Mouse (Mus musculus): ENCODE results near the gene Zfp13. TPM values are rescaled to one million over a fixed set of nuclear protein-coding genes. Genes with fewer than 3 reads are reported as not detected.
A peak's percentile ranks its signal among the peaks of the same experiment; 100 is the strongest.

The Zfp13 gene
- polyA plus RNA-seq, 1 experiment = 27.7 TPM

DNA sequence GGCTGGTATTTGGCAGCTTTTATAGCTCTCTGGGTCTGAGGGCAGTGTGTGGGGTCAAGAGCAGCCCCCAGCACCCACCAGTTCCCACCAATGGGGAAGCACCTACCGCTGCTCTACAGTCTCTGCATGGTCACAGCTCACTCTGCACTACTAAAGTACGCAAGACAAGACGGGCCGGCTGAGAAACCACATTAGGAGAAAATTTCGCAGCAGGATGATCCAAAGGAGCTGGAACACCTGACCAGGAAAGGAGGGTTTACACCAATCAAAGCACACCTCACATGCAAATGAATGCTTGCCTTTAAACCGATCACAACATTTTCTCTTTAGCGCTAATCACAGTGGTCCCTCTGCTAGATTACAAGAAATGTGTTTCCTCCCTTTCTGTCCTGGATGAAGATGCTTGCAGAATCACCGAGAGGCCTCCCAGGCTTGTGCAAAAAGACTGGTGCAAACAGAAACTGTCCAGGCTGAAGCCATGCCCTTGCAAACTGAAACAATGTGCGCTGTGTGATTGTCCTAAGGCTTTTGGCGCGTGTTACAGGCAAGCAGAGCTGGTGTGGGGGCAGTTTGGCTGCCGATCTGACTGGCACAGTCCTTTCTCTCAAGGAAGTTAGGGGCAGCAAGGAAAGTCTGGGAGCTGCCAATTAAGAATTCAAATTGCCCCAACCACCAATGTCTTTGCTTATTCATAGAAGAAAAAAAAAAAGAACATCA is 57.1 kb downstream of the Zfp13 start:
- Histone ChIP-seq H3K9ac (ENCODE audit: low read depth, poor library complexity, severe bottlenecking) (peak overlapping the region; percentile 40; the same call in 1 of the 2 replicates), H3K27me3 (ENCODE audit: control insufficient read depth, insufficient read depth, low read length, poor library complexity, severe bottlenecking) (no peaks in the 10 kb centered on the region), H3K4me1 (ENCODE audit: control insufficient read depth, insufficient read depth, low read length) (peaks cover 6% of the 10 kb centered on the region), H3K4me3 (ENCODE audit: low read depth, low read length) (peak overlapping the region; percentile 56), H3K27ac (ENCODE audit: insufficient read depth, low read length) (peak overlapping the region; percentile 42), H3K36me3 (ENCODE audit: control insufficient read depth, insufficient read depth, low read length, poor library complexity, severe bottlenecking) (no peaks in the 10 kb centered on the region), H3K9me3 (replicated peaks; ENCODE audit: control insufficient read depth, insufficient read depth, low read length, poor library complexity, severe bottlenecking) (no peaks in the 10 kb centered on the region)
- TF ChIP-seq EP300 (IDR thresholded peaks at IDR 0.05; ENCODE audit: insufficient read depth, low read depth, low read length) = no peak
- TF ChIP-seq CTCF (IDR thresholded peaks at IDR 0.05; ENCODE audit: low read depth, low read length) = no peak
- TF ChIP-seq POLR2A (IDR thresholded peaks at IDR 0.05; ENCODE audit: insufficient read depth, low read length) = no peak

GRCm38 (mm10) chr17:23540605-23541475 is 58.4 kb downstream of the Zfp13 start:
- no peak for TF ChIP-seq POLR2A (IDR thresholded peaks at IDR 0.05; ENCODE audit: insufficient read depth, low read length)
- TF ChIP-seq EP300 (IDR thresholded peaks at IDR 0.05; ENCODE audit: insufficient read depth, low read depth, low read length) = no peak
- TF ChIP-seq CTCF (IDR thresholded peaks at IDR 0.05; ENCODE audit: low read depth, low read length) = no peak
- Histone ChIP-seq H3K27ac (ENCODE audit: insufficient read depth, low read length) (no peak overlapping the region), H3K4me3 (ENCODE audit: low read depth, low read length) (peak overlapping the region; percentile 62), H3K36me3 (ENCODE audit: control insufficient read depth, insufficient read depth, low read length, poor library complexity, severe bottlenecking) (no peaks in the 10 kb centered on the region), H3K9ac (ENCODE audit: low read depth, poor library complexity, severe bottlenecking) (peak overlapping the region; percentile 23), H3K9me3 (replicated peaks; ENCODE audit: control insufficient read depth, insufficient read depth, low read length, poor library complexity, severe bottlenecking) (no peaks in the 10 kb centered on the region), H3K4me1 (ENCODE audit: control insufficient read depth, insufficient read depth, low read length) (peaks cover 6% of the 10 kb centered on the region), H3K27me3 (ENCODE audit: control insufficient read depth, insufficient read depth, low read length, poor library complexity, severe bottlenecking) (no peaks in the 10 kb centered on the region)

DNA sequence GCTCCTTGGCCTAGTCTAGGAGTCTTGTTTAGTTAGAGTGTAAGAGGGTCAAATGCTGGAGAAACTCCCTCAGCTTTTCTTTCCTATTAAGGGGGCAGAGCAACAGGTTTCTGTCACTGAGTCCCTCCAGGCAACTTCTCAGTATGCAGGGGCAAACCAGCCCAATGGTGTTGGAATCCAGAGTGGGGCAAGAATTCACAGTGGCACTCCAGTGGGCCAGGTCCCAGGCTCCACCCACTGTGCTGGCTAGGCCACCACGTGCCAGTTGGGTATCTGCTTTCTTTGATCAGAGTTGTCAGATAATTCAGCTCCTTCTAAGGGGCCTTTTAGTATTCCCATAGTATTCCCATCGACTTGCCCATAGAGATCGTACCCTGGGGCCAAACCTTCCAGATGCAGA is 59.2 kb downstream of the Zfp13 start:
- TF ChIP-seq CTCF (IDR thresholded peaks at IDR 0.05; ENCODE audit: low read depth, low read length) = no peak
- no peak for TF ChIP-seq POLR2A (IDR thresholded peaks at IDR 0.05; ENCODE audit: insufficient read depth, low read length)
- no peak for TF ChIP-seq EP300 (IDR thresholded peaks at IDR 0.05; ENCODE audit: insufficient read depth, low read depth, low read length)
- Histone ChIP-seq H3K27ac (ENCODE audit: insufficient read depth, low read length) (no peak overlapping the region), H3K9me3 (replicated peaks; ENCODE audit: control insufficient read depth, insufficient read depth, low read length, poor library complexity, severe bottlenecking) (no peaks in the 10 kb centered on the region), H3K27me3 (ENCODE audit: control insufficient read depth, insufficient read depth, low read length, poor library complexity, severe bottlenecking) (no peaks in the 10 kb centered on the region), H3K36me3 (ENCODE audit: control insufficient read depth, insufficient read depth, low read length, poor library complexity, severe bottlenecking) (no peaks in the 10 kb centered on the region), H3K4me3 (ENCODE audit: low read depth, low read length) (peak overlapping the region; percentile 62), H3K9ac (ENCODE audit: low read depth, poor library complexity, severe bottlenecking) (peak overlapping the region; percentile 23), H3K4me1 (ENCODE audit: control insufficient read depth, insufficient read depth, low read length) (peaks cover 6% of the 10 kb centered on the region)

- peaks cover 6% of the 10 kb centered on the region for H3K4me1 ChIP-seq (ENCODE audit: control insufficient read depth, insufficient read depth, low read length)
- H3K27ac ChIP-seq (ENCODE audit: insufficient read depth, low read length) = no peak overlapping the region
- TF ChIP-seq POLR2A (IDR thresholded peaks at IDR 0.05; ENCODE audit: insufficient read depth, low read length) (no peak), CTCF (IDR thresholded peaks at IDR 0.05; ENCODE audit: low read depth, low read length) (no peak), EP300 (IDR thresholded peaks at IDR 0.05; ENCODE audit: insufficient read depth, low read depth, low read length) (no peak)
- H3K9me3 ChIP-seq (replicated peaks; ENCODE audit: control insufficient read depth, insufficient read depth, low read length, poor library complexity, severe bottlenecking) = no peaks in the 10 kb centered on the region
- no peak overlapping the region for H3K9ac ChIP-seq (ENCODE audit: low read depth, poor library complexity, severe bottlenecking)
- H3K4me3 ChIP-seq (ENCODE audit: low read depth, low read length) = no peak overlapping the region
- no peaks in the 10 kb centered on the region for H3K36me3 ChIP-seq (ENCODE audit: control insufficient read depth, insufficient read depth, low read length, poor library complexity, severe bottlenecking)
- no peaks in the 10 kb centered on the region for H3K27me3 ChIP-seq (ENCODE audit: control insufficient read depth, insufficient read depth, low read length, poor library complexity, severe bottlenecking)
These were observed 59.7 kb downstream of the Zfp13 start for GRCm38 (mm10) chr17:23539608-23540007.

DNA sequence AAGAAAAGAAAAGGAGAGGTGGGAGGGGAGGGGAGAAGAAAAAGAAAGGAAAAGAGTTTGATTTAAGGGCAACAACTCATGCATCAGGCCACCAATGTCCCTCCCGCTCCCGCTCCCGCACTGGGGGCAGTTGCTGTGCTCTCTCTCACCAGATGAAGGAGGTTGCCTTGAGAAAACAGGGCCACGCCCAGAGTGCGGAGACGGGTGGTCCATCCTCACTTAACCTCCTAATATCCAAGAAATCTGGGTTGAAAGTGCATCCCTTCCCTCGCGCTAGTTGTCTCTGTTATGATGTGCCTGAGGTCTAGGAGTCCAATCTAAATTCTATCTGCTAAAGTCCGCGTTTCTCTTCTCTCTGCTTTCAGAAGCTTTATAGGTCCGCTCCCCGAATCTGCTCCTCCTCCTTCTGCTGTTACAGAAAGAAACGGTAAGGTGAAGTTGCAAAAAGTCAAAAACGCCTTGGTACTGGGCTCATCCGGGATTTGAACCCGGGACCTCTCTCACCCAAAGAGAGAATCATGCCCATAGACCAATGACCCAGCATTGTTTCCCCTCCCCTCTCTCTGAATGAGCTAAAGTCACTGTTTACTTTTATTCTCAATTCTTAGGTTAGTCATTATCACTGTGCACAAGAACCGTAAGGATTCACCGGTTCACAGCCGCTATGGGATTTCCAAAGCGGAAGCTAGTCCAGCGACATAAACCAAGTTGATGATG is 60.8 kb downstream of the Zfp13 start:
- Histone ChIP-seq H3K9ac (ENCODE audit: low read depth, poor library complexity, severe bottlenecking) (peak overlapping the region; percentile 44), H3K4me1 (ENCODE audit: control insufficient read depth, insufficient read depth, low read length) (peaks cover 5% of the 10 kb centered on the region), H3K27ac (ENCODE audit: insufficient read depth, low read length) (no peak overlapping the region), H3K27me3 (ENCODE audit: control insufficient read depth, insufficient read depth, low read length, poor library complexity, severe bottlenecking) (no peaks in the 10 kb centered on the region), H3K4me3 (ENCODE audit: low read depth, low read length) (peak overlapping the region; percentile 58), H3K9me3 (replicated peaks; ENCODE audit: control insufficient read depth, insufficient read depth, low read length, poor library complexity, severe bottlenecking) (no peaks in the 10 kb centered on the region), H3K36me3 (ENCODE audit: control insufficient read depth, insufficient read depth, low read length, poor library complexity, severe bottlenecking) (no peaks in the 10 kb centered on the region)
- TF ChIP-seq POLR2A (IDR thresholded peaks at IDR 0.05; ENCODE audit: insufficient read depth, low read length) (no peak), CTCF (IDR thresholded peaks at IDR 0.05; ENCODE audit: low read depth, low read length) (no peak), EP300 (IDR thresholded peaks at IDR 0.05; ENCODE audit: insufficient read depth, low read depth, low read length) (no peak)
